Mouse (Mus musculus) lung, embryonic 16.5 days (tissue): Measurements from ENCODE around the gene Fignl2. TPM values are rescaled to one million over a fixed set of nuclear protein-coding genes. Genes with fewer than 3 reads are reported as not detected.

ENCODE experiments used
- polyA plus RNA-seq: library from polyadenylated mRNA; unstranded; fragments of >200 nt; fragmentation: Nextera tagmentation; extraction: Ambion mirVana; gene quantifications from 2 replicates; pipeline ENCODE4 v1.2.1, GENCODE M21; 2015

The Fignl2 gene
- polyA plus RNA-seq, 1 experiment from 2014 or later, result 0.20 TPM

Other genes with a start within 250 kb of the Fignl2 start
- 0.98 and 1.4 TPM in 2 replicates for gene Scn8a, start 208.7 kb downstream of the Fignl2 start, polyA plus RNA-seq
- gene Gm47841, start 31.2 kb downstream of the Fignl2 start, polyA plus RNA-seq, result not detected in 2 replicates
- not detected in 2 replicates for gene Ankrd33, start 37.2 kb upstream of the Fignl2 start, polyA plus RNA-seq
- gene Acvrl1, start 50.0 kb upstream of the Fignl2 start, polyA plus RNA-seq, result 91.3 and 93.3 TPM in 2 replicates
- 6.8 and 7.9 TPM in 2 replicates for gene Acvr1b, start 95.5 kb upstream of the Fignl2 start, polyA plus RNA-seq
- gene Grasp, start 145.6 kb upstream of the Fignl2 start, polyA plus RNA-seq, result 5.6 and 6.1 TPM in 2 replicates
- gene Nr4a1, start 175.7 kb upstream of the Fignl2 start, polyA plus RNA-seq, result 10.8 and 11.5 TPM in 2 replicates
- gene Atg101, start 205.7 kb upstream of the Fignl2 start, polyA plus RNA-seq, result 75.0 and 82.4 TPM in 2 replicates
- gene 6030408B16Rik, start 214.6 kb upstream of the Fignl2 start, polyA plus RNA-seq, result 57.2 and 59.7 TPM in 2 replicates